Comparison of ENCODE assay signal across 17 mouse cellular contexts in genomic region chr2:164358373-164358772, GRCm38 (mm10). TPM values are rescaled to one million over a fixed set of nuclear protein-coding genes. Genes with fewer than 3 reads are reported as not detected.
DNase-seq lines count a peak whose midpoint lies in the region; ATAC-seq and TF ChIP-seq lines count a peak whose summit lies in the region.
"Had no signal": no experiment of that assay in that cellular context is flagged by ENCODE, and none has a peak within 500 bp of the region (broad histone marks: within the 10 kb centered on the region; RNA-seq: fewer than 3 reads in every experiment).

No protein-coding gene starts in this region.

- H3K36me3 ChIP-seq in forebrain, postnatal 0 days (ENCODE audit: insufficient read depth) = no peaks in the 10 kb centered on the region
- no peaks in the 10 kb centered on the region for H3K36me3 ChIP-seq in forebrain, embryonic 13.5 days (ENCODE audit: poor library complexity, severe bottlenecking)
- H3K36me3 ChIP-seq in liver, adult 2 months (ENCODE audit: control insufficient read depth, insufficient read depth, low read length) = no peaks in the 10 kb centered on the region
- no peaks in the 10 kb centered on the region for H3K36me3 ChIP-seq in liver, embryonic 12.5 days
- H3K36me3 ChIP-seq: liver, embryonic 13.5 days; midbrain, embryonic 12.5 days had no signal

- TF ChIP-seq CTCF in forebrain, postnatal 0 days (IDR thresholded peaks at IDR 0.05; ENCODE audit: low read depth) = peak; percentile 34
- TF ChIP-seq CTCF in liver, adult 2 months (IDR thresholded peaks at IDR 0.05; ENCODE audit: low read depth, low read length) = peak; percentile 10; the same call in 1 of the 2 replicates
- peak; percentile 61 for TF ChIP-seq CTCF in Patski (IDR thresholded peaks at IDR 0.05)

- H3K27me3 ChIP-seq in forebrain, postnatal 0 days (ENCODE audit: insufficient read depth, low read length) = no peaks in the 10 kb centered on the region; the same call in 1 of the 2 replicates
- 0 out of 2 replicates have a peak, but pooled peaks cover 2% of the 10 kb centered on the region for H3K27me3 ChIP-seq in forebrain, embryonic 13.5 days
- H3K27me3 ChIP-seq in liver, adult 2 months (ENCODE audit: control insufficient read depth, insufficient read depth, low read length) = no peaks in the 10 kb centered on the region
- peaks cover 10% of the 10 kb centered on the region; the same call in 1 of the 2 replicates for H3K27me3 ChIP-seq in liver, embryonic 12.5 days (replicated peaks)
- no peaks in the 10 kb centered on the region for H3K27me3 ChIP-seq in Patski
- H3K27me3 ChIP-seq: liver, embryonic 13.5 days; midbrain, embryonic 12.5 days had no signal

- no peak overlapping the region for H3K27ac ChIP-seq in forebrain, postnatal 0 days (ENCODE audit: low read depth, low read length)
- no peak overlapping the region for H3K27ac ChIP-seq in forebrain, embryonic 13.5 days
- no peak overlapping the region for H3K27ac ChIP-seq in liver, adult 2 months (replicated peaks; ENCODE audit: insufficient read depth, low read depth, low read length)
- no peak overlapping the region for H3K27ac ChIP-seq in liver, embryonic 12.5 days
- H3K27ac ChIP-seq: liver, embryonic 13.5 days; midbrain, embryonic 12.5 days had no signal

- no peaks in the 10 kb centered on the region for H3K79me2 ChIP-seq in liver, adult 2 months (ENCODE audit: control insufficient read depth, insufficient read depth, low read length)

- ATAC-seq in forebrain, postnatal 0 days = no peak
- no peak for ATAC-seq in forebrain, embryonic 13.5 days
- no peak for ATAC-seq in liver, embryonic 12.5 days
- no peak for ATAC-seq in Patski
- ATAC-seq: activated CD4-positive, CD25-positive, alpha-beta regulatory T cell, adult 4 months had no signal

- POLR2A ChIA-PET in Patski (lab: Charles Lee) = no interaction called here

- H3K4me1 ChIP-seq in forebrain, postnatal 0 days (ENCODE audit: insufficient read depth) = no peaks in the 10 kb centered on the region
- H3K4me1 ChIP-seq in forebrain, embryonic 13.5 days = no peaks in the 10 kb centered on the region
- H3K4me1 ChIP-seq in liver, adult 2 months (ENCODE audit: control insufficient read depth, insufficient read depth, low read length) = peaks cover 11% of the 10 kb centered on the region; the same call in 1 of the 2 replicates
- H3K4me1 ChIP-seq in liver, embryonic 12.5 days = no peaks in the 10 kb centered on the region
- H3K4me1 ChIP-seq: liver, embryonic 13.5 days had no signal

- H3K9ac ChIP-seq in forebrain, postnatal 0 days = no peak overlapping the region
- no peak overlapping the region for H3K9ac ChIP-seq in forebrain, embryonic 13.5 days
- no peak overlapping the region for H3K9ac ChIP-seq in liver, adult 2 months (ENCODE audit: low read depth, low read length)
- no peak overlapping the region for H3K9ac ChIP-seq in liver, embryonic 12.5 days
- H3K9ac ChIP-seq: liver, embryonic 13.5 days; midbrain, embryonic 12.5 days had no signal

- intact Hi-C loops in left cerebral cortex, postnatal 25 days (cut with DNase I) = no loop called here
- intact Hi-C loops in left cerebral cortex, postnatal 36 days (cut with DNase I) = no loop called here

- DNase-seq in forebrain, postnatal 0 days = no peak
- no peak for DNase-seq in liver, adult 2 months (ENCODE audit: extremely low read depth, low read depth, low spot score)
- peak; percentile 53 for DNase-seq in 416B (ENCODE audit: low read depth)
- no peak for DNase-seq in Patski (ENCODE audit: low read depth, low spot score)
- no peak for DNase-seq in left cerebral cortex, postnatal 25 days (ENCODE audit: low spot score in 2 of 2)
- DNase-seq in left cerebral cortex, postnatal 36 days (ENCODE audit: low spot score in 2 of 2) = no peak
- DNase-seq: layer of hippocampus, adult 9-11 months; liver, embryonic 13.5 days had no signal

- no peak for TF ChIP-seq POLR2A in liver, adult 2 months (IDR thresholded peaks at IDR 0.05; ENCODE audit: extremely low read depth, insufficient read depth, low read length)

- no peak overlapping the region for H3K4me2 ChIP-seq in forebrain, postnatal 0 days (ENCODE audit: low read depth)
- H3K4me2 ChIP-seq in forebrain, embryonic 13.5 days = no peak overlapping the region
- H3K4me2 ChIP-seq in liver, embryonic 12.5 days = no peak overlapping the region
- H3K4me2 ChIP-seq: liver, embryonic 13.5 days; midbrain, embryonic 12.5 days had no signal

- no peak overlapping the region for H3K4me3 ChIP-seq in forebrain, postnatal 0 days (ENCODE audit: low read depth, low read length)
- H3K4me3 ChIP-seq in forebrain, embryonic 13.5 days = no peak overlapping the region
- H3K4me3 ChIP-seq in liver, adult 2 months (ENCODE audit: insufficient read depth, low read depth, low read length) = no peak overlapping the region
- H3K4me3 ChIP-seq in liver, embryonic 12.5 days = no peak overlapping the region
- H3K4me3 ChIP-seq: liver, embryonic 13.5 days; midbrain, embryonic 12.5 days had no signal

- H3K9me3 ChIP-seq in forebrain, postnatal 0 days (ENCODE audit: low read length) = no peaks in the 10 kb centered on the region
- no peaks in the 10 kb centered on the region for H3K9me3 ChIP-seq in forebrain, embryonic 13.5 days (replicated peaks)
- no peaks in the 10 kb centered on the region for H3K9me3 ChIP-seq in liver, embryonic 12.5 days (replicated peaks)
- H3K9me3 ChIP-seq: liver, embryonic 13.5 days; midbrain, embryonic 12.5 days had no signal

- CTCF ChIA-PET in Patski (lab: Charles Lee) = interaction anchor here (1.4 kb wide), 1 partner anchor 31 kb away, joined by 7 read pairs; the partner anchor contains the start of gene Slpi

- in situ Hi-C loops in Patski (cut with MboI; ENCODE audit: low pct_unique_long_range_greater_than_20kb) = no loop called here

- WGBS in forebrain, postnatal 0 days = 77% methylated on average over 3 of the region's 3 CpGs
- WGBS in forebrain, embryonic 13.5 days = 78% methylated on average over 3 of the region's 3 CpGs
- 78% methylated on average over 3 of the region's 3 CpGs for WGBS in liver, adult 2 months
- 76% methylated on average over 3 of the region's 3 CpGs for WGBS in liver, embryonic 12.5 days (ENCODE audit: insufficient replicate concordance)

RNA-seq across cellular contexts. Expression of gene Svs5, which starts 25.8 kb away (rescaled TPM):
- total RNA-seq in forebrain, postnatal 0 days (2014; rRNA removed) = not detected in 2 replicates
- polyA plus RNA-seq in forebrain, postnatal 0 days (2015; fragmentation: Nextera tagmentation; extraction: Ambion mirVana) = not detected in 2 replicates
- not detected in 2 replicates for polyA plus RNA-seq in forebrain, embryonic 13.5 days (2015; fragmentation: Nextera tagmentation; extraction: Ambion mirVana)
- not detected in 2 replicates for total RNA-seq in liver, adult 2 months (2014; rRNA removed)
- not detected in 2 replicates for polyA plus RNA-seq in liver, adult 2 months (2012; rRNA removed)
- polyA plus RNA-seq in liver, embryonic 12.5 days (2016; fragmentation: Nextera tagmentation; extraction: Ambion mirVana) = not detected in 2 replicates
- not detected for polyA plus RNA-seq in Patski (2021)
- total RNA-seq in left cerebral cortex, postnatal 25 days (2021) = not detected
- total RNA-seq in left cerebral cortex, postnatal 36 days (2021) = not detected
- total RNA-seq: gastrocnemius, adult 18-20 months had no signal
- polyA plus RNA-seq: activated CD4-positive, CD25-positive, alpha-beta regulatory T cell, adult 4 months; cortical plate, adult 2 months; heart, embryonic 16.5 days; liver, embryonic 13.5 days; midbrain, embryonic 12.5 days; neural tube, embryonic 14.5 days; stomach, embryonic 14.5 days had no signal

RNA-seq across cellular contexts. Expression of gene Slpi, which starts 30.5 kb away (rescaled TPM):
- total RNA-seq in forebrain, postnatal 0 days (2014; rRNA removed) = not detected in 2 replicates
- 0.71 and 0.77 TPM in 2 replicates for polyA plus RNA-seq in forebrain, postnatal 0 days (2015; fragmentation: Nextera tagmentation; extraction: Ambion mirVana)
- polyA plus RNA-seq in forebrain, embryonic 13.5 days (2015; fragmentation: Nextera tagmentation; extraction: Ambion mirVana) = not detected in 2 replicates
- total RNA-seq in liver, adult 2 months (2014; rRNA removed) = 0.94 and 1.4 TPM in 2 replicates
- 4.5 and 5.7 TPM in 2 replicates for polyA plus RNA-seq in liver, adult 2 months (2012; rRNA removed)
- 12.1 and 14.1 TPM in 2 replicates for polyA plus RNA-seq in liver, embryonic 12.5 days (2016; fragmentation: Nextera tagmentation; extraction: Ambion mirVana)
- 149 TPM for polyA plus RNA-seq in Patski (2021)
- not detected for total RNA-seq in left cerebral cortex, postnatal 25 days (2021)
- 1 to 10 TPM; 1.0 to 1.5 TPM for total RNA-seq in left cerebral cortex, postnatal 36 days (2021)
- polyA plus RNA-seq: midbrain, embryonic 12.5 days; neural tube, embryonic 14.5 days had no signal

RNA-seq across cellular contexts. Expression of gene Svs6, which starts 41.8 kb away (rescaled TPM):
- not detected in 2 replicates for total RNA-seq in forebrain, postnatal 0 days (2014; rRNA removed)
- not detected in 2 replicates for polyA plus RNA-seq in forebrain, postnatal 0 days (2015; fragmentation: Nextera tagmentation; extraction: Ambion mirVana)
- not detected in 2 replicates for polyA plus RNA-seq in forebrain, embryonic 13.5 days (2015; fragmentation: Nextera tagmentation; extraction: Ambion mirVana)
- not detected in 2 replicates for total RNA-seq in liver, adult 2 months (2014; rRNA removed)
- not detected in 2 replicates for polyA plus RNA-seq in liver, adult 2 months (2012; rRNA removed)
- not detected in 2 replicates for polyA plus RNA-seq in liver, embryonic 12.5 days (2016; fragmentation: Nextera tagmentation; extraction: Ambion mirVana)
- polyA plus RNA-seq in Patski (2021) = not detected
- total RNA-seq in left cerebral cortex, postnatal 25 days (2021) = not detected
- total RNA-seq in left cerebral cortex, postnatal 36 days (2021) = not detected
- total RNA-seq: gastrocnemius, adult 18-20 months had no signal
- polyA plus RNA-seq: activated CD4-positive, CD25-positive, alpha-beta regulatory T cell, adult 4 months; cortical plate, adult 2 months; heart, embryonic 16.5 days; liver, embryonic 13.5 days; midbrain, embryonic 12.5 days; neural tube, embryonic 14.5 days; stomach, embryonic 14.5 days had no signal

RNA-seq across cellular contexts. Expression of gene Rbpjl, which starts 44.6 kb away (rescaled TPM):
- 0.46 TPM in 1 of 2 replicates, not detected in the other for total RNA-seq in forebrain, postnatal 0 days (2014; rRNA removed)
- 0.17 and 0.33 TPM in 2 replicates for polyA plus RNA-seq in forebrain, postnatal 0 days (2015; fragmentation: Nextera tagmentation; extraction: Ambion mirVana)
- not detected in 2 replicates for polyA plus RNA-seq in forebrain, embryonic 13.5 days (2015; fragmentation: Nextera tagmentation; extraction: Ambion mirVana)
- total RNA-seq in liver, adult 2 months (2014; rRNA removed) = 0.18 and 0.20 TPM in 2 replicates
- polyA plus RNA-seq in liver, adult 2 months (2012; rRNA removed) = not detected in 2 replicates
- not detected in 2 replicates for polyA plus RNA-seq in liver, embryonic 12.5 days (2016; fragmentation: Nextera tagmentation; extraction: Ambion mirVana)
- polyA plus RNA-seq in Patski (2021) = 0.06 TPM
- under 1 TPM; 0.41 to 0.43 TPM for total RNA-seq in left cerebral cortex, postnatal 25 days (2021)
- total RNA-seq in left cerebral cortex, postnatal 36 days (2021) = under 1 TPM; 0.30 to 0.34 TPM
- total RNA-seq: gastrocnemius, adult 18-20 months had no signal
- polyA plus RNA-seq: activated CD4-positive, CD25-positive, alpha-beta regulatory T cell, adult 4 months had no signal

RNA-seq across cellular contexts. Expression of gene Matn4, which starts 46.6 kb away (rescaled TPM):
- total RNA-seq in forebrain, postnatal 0 days (2014; rRNA removed) = 6.2 and 6.3 TPM in 2 replicates
- polyA plus RNA-seq in forebrain, postnatal 0 days (2015; fragmentation: Nextera tagmentation; extraction: Ambion mirVana) = 3.3 and 7.1 TPM in 2 replicates
- 0.15 and 0.45 TPM in 2 replicates for polyA plus RNA-seq in forebrain, embryonic 13.5 days (2015; fragmentation: Nextera tagmentation; extraction: Ambion mirVana)
- total RNA-seq in liver, adult 2 months (2014; rRNA removed) = 0.07 and 0.09 TPM in 2 replicates
- polyA plus RNA-seq in liver, adult 2 months (2012; rRNA removed) = 0.04 and 0.05 TPM in 2 replicates
- 0.28 and 0.41 TPM in 2 replicates for polyA plus RNA-seq in liver, embryonic 12.5 days (2016; fragmentation: Nextera tagmentation; extraction: Ambion mirVana)
- polyA plus RNA-seq in Patski (2021) = 0.10 TPM
- 10 to 100 TPM; 11.5 to 13.8 TPM for total RNA-seq in left cerebral cortex, postnatal 25 days (2021)
- total RNA-seq in left cerebral cortex, postnatal 36 days (2021) = 10 to 100 TPM; 11.4 to 13.0 TPM

Comparison
In these comparisons a context has a peak if more than half of its experiments do, and no peak if none do; other contexts are left out.
1. CTCF ChIP-seq: peak in every context shown above with its lines; median percentile 61 in Patski; 34 in forebrain, postnatal 0 days; 10 in liver, adult 2 months.